Mouse (Mus musculus) myocyte (in vitro differentiated cells): Measurements from ENCODE around the gene Rad51ap1. TPM values are rescaled to one million over a fixed set of nuclear protein-coding genes. Genes with fewer than 3 reads are reported as not detected.
A peak's percentile ranks its signal among the peaks of the same experiment; 100 is the strongest.

Experiments
- H3K27me3 ChIP-seq: one replicate; pipeline ENCODE4 v1.6.1; 2011; ENCODE audit not compliant: control insufficient read depth, insufficient read depth, insufficient read length
- H3K36me3 ChIP-seq: one replicate; pipeline ENCODE4 v1.6.1; 2011; ENCODE audit not compliant: control insufficient read depth, insufficient read depth
- H3K4me2 ChIP-seq: one replicate; pipeline ENCODE4 v1.6.1; 2011; ENCODE audit warnings: low read depth, control low read depth
- H3K4me3 ChIP-seq: one replicate; pipeline ENCODE4 v1.5.1; 2011; ENCODE audit warnings: mild to moderate bottlenecking, control low read depth, moderate library complexity
- H3K79me2 ChIP-seq: one replicate; pipeline ENCODE4 v1.6.1; 2011; ENCODE audit not compliant: control insufficient read depth, insufficient read depth
- H3ac ChIP-seq: one replicate; pipeline ENCODE4 v1.6.1; 2011; ENCODE audit not compliant: control insufficient read depth, insufficient read length
- CEBPB ChIP-seq: IDR thresholded peaks from 2 replicates; pipeline ENCODE4 v1.6.1; 2011; ENCODE audit warnings: mild to moderate bottlenecking, moderate library complexity; ENCODE audit not compliant: poor library complexity, insufficient read depth, severe bottlenecking
- E2F4 ChIP-seq: IDR thresholded peaks from one replicate; pipeline ENCODE4 v1.6.1; 2011; ENCODE audit warnings: mild to moderate bottlenecking, control low read depth, moderate library complexity; ENCODE audit not compliant: insufficient read depth
- MAX ChIP-seq: IDR thresholded peaks from one replicate; pipeline ENCODE4 v1.6.1; 2011; ENCODE audit warnings: low read depth, mild to moderate bottlenecking, control low read depth
- MYOD1 ChIP-seq, 3 experiments: IDR thresholded peaks; one replicate each; pipeline ENCODE4 v1.6.1; 2011; ENCODE audit warnings: control low read depth in 2 of 3, low read depth in 2 of 3, mild to moderate bottlenecking in 2 of 3, moderate library complexity in 1 of 3; ENCODE audit not compliant: insufficient read length in 2 of 3, control insufficient read depth in 1 of 3
- MYOG ChIP-seq, 3 experiments: IDR thresholded peaks; one replicate each; pipeline ENCODE4 v1.6.1; 2011; ENCODE audit warnings: control low read depth in 2 of 3, low read depth in 2 of 3, mild to moderate bottlenecking in 2 of 3; ENCODE audit not compliant: insufficient read length in 2 of 3, control insufficient read depth in 1 of 3, insufficient read depth in 1 of 3
- POLR2A ChIP-seq: IDR thresholded peaks from one replicate; pipeline ENCODE4 v1.6.1; 2011; ENCODE audit warnings: low read depth, mild to moderate bottlenecking, control low read depth, moderate library complexity; ENCODE audit not compliant: insufficient read length
- POLR2AphosphoS2 ChIP-seq: IDR thresholded peaks from one replicate; pipeline ENCODE4 v1.6.1; 2011; ENCODE audit warnings: low read depth, control low read depth; ENCODE audit not compliant: insufficient read length
- REST ChIP-seq: IDR thresholded peaks from one replicate; pipeline ENCODE4 v1.6.1; 2011; ENCODE audit warnings: mild to moderate bottlenecking, control low read depth, moderate library complexity; ENCODE audit not compliant: insufficient read depth, insufficient read length
- SRF ChIP-seq: IDR thresholded peaks from one replicate; pipeline ENCODE4 v1.6.1; 2011; ENCODE audit warnings: low read depth; ENCODE audit not compliant: control insufficient read depth, insufficient read length
- TCF12 ChIP-seq: IDR thresholded peaks from one replicate; pipeline ENCODE4 v1.6.1; 2011; ENCODE audit warnings: mild to moderate bottlenecking, control low read depth; ENCODE audit not compliant: poor library complexity, insufficient read depth, severe bottlenecking
- TCF3 ChIP-seq: IDR thresholded peaks from one replicate; pipeline ENCODE4 v1.6.1; 2011; ENCODE audit warnings: low read depth, control low read depth; ENCODE audit not compliant: insufficient read length
- USF1 ChIP-seq: IDR thresholded peaks from one replicate; pipeline ENCODE4 v1.6.1; 2011; ENCODE audit warnings: low read depth, mild to moderate bottlenecking, control low read depth, moderate library complexity
- polyA plus RNA-seq: library from polyadenylated mRNA; unstranded; fragments of >200 nt; fragmentation: generic; extraction: Trizol; gene quantifications from one replicate; pipeline ENCODE4 v1.2.1, GENCODE M21; 2012; ENCODE audit warnings: missing spikeins

The Rad51ap1 gene
- polyA plus RNA-seq, 1 experiment: 4.6 TPM

DNA sequence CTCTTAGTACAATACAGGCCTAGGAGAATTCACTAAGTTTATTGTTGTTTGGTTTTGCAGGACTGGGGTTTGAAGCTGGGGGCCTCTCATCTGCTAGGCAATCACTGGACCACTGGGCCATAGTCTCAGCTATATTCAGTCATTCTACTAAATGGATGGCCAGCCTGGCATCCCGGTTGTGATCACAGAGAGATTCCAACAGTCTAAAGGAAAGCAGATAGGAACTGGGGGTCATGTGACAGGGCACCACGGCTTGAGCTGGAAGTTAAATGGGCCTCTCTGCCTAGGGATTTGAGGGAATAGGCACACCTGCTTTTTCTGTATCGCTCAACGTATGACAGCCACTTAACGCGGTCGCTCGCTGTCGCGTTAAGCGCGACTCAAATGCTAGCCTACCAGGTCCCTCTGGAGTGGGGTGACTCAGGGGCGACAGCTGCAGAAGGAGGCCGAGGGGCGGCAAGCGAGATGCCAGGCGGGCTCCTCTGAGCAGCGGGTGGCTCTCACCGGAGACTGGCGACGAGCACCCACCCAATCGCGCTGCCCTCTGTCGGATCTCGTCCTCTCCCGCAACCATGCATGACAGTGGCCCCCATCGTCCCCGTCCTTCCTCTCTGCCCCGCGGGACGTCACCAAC, 417 bp downstream of the Rad51ap1 start:
- peak overlapping the region; percentile 73 for H3K4me2 ChIP-seq
- H3ac ChIP-seq: peak overlapping the region; percentile 75
- peaks cover 10% of the 10 kb centered on the region for H3K36me3 ChIP-seq
- TF ChIP-seq SRF (no peak), POLR2AphosphoS2 (no peak), REST (no peak), MAX (no peak), POLR2A (no peak), MYOD1 (IDR thresholded peaks at IDR 0.05; ENCODE audit: control insufficient read depth in 1 of 3, insufficient read length in 2 of 3, low read depth in 2 of 3) (no peak), MYOG (IDR thresholded peaks at IDR 0.05; ENCODE audit: control insufficient read depth in 1 of 3, insufficient read depth in 1 of 3, insufficient read length in 2 of 3, low read depth in 2 of 3) (no peak), USF1 (no peak), TCF12 (no peak), E2F4 (no peak), TCF3 (no peak), CEBPB (no peak)
- H3K27me3 ChIP-seq: no peaks in the 10 kb centered on the region
- peaks cover 15% of the 10 kb centered on the region for H3K79me2 ChIP-seq
- H3K4me3 ChIP-seq: peak overlapping the region; percentile 78

DNA sequence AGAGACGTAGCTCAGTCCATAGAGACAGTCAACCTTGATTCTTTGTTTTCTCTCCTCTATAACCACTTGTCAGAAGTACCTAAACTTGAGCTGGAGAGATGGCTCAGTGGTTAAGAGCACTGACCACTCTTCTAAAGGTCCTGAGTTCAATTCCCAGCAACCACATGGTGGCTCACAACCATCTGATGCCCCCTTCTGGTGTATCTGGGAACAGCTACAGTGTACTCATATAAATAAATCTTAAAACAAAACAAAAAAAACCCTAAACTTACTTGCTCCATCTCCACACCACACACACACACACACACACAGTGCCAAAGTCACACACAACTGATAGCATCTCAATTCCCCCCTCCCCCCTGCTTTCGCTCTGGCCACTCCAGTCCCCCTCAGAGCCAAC, 1.3 kb downstream of the Rad51ap1 start:
- TF ChIP-seq CEBPB (no peak), POLR2AphosphoS2 (no peak), E2F4 (no peak), SRF (no peak), TCF12 (no peak), MYOD1 (IDR thresholded peaks at IDR 0.05; ENCODE audit: control insufficient read depth in 1 of 3, insufficient read length in 2 of 3, low read depth in 2 of 3) (no peak), TCF3 (no peak)
- H3K36me3 ChIP-seq: peaks cover 5% of the 10 kb centered on the region
- no peaks in the 10 kb centered on the region for H3K27me3 ChIP-seq
- no peak overlapping the region for H3ac ChIP-seq
- peak overlapping the region; percentile 78 for H3K4me3 ChIP-seq
- H3K4me2 ChIP-seq: peak overlapping the region; percentile 73
- peaks cover 15% of the 10 kb centered on the region for H3K79me2 ChIP-seq

DNA sequence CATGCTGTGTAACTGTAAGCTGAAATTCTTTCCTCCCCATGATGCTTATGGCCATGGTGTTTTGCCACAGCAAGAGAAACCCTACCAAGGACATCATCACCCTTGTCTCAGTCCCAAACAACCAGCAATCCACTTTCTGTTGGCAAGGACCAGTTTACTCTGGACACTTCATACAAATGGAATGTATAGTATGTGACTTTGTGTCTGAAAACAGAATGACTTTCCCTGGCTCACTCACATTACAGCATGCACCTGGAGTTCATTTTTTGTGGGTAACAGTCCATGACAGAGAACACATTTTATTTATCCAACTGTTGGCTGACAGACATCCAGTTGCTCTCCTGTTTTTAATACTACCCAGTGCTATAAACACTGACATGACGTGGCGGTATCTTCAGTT, 6.5 kb downstream of the Rad51ap1 start:
- TF ChIP-seq TCF12: no peak
- Histone ChIP-seq H3ac (no peak overlapping the region), H3K36me3 (no peaks in the 10 kb centered on the region)

DNA sequence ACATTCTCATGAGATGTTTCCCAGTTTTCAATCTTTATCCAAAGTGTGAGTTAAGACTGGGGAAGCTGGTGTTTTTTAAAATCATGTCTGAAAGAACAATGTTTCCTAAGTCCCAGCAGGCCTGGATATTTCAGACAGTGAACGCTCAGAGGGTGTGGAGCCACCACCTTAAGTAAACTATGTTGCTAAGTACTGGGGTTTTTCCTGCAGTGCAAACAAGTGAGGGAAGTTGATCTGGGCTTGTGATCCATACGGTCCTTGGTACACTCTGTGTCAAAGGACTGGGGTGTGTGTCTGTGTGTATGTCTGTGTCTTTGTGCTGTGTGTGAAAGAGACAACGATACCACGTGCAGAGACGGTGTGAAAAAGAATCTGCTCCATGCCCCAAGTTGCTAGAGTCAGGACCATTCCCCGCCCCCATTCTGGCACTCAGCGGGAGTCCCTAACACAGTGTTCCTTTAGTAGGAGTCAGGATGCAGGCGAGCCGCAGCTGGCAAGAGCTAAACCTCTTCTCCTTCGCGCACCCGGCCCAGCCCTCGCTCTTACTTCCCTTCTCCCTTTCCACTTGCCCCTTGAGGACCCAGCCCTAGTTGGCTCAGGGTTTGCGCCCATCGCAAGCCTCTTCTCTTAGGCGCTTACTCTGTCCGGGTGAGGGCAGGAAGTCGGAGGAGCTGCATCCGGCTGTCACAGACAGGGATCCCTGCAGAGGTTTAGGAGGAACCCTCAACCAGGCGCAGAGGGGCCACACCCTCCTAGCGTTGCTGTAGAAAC, 18.1 kb downstream of the Rad51ap1 start, which contains the start of gene Dyrk4:
TSS of gene Dyrk4 (minus strand) at position 729 of the 771 bp plus-strand sequence.
- H3K36me3 ChIP-seq: no peaks in the 10 kb centered on the region
- H3K4me3 ChIP-seq: no peak within 1 kb of the TSS
- no peaks in the 10 kb centered on the region for H3K79me2 ChIP-seq
- TF ChIP-seq REST: no peak
- TF ChIP-seq CEBPB: no peak
- TF ChIP-seq MAX: no peak
- no peak for TF ChIP-seq MYOG (IDR thresholded peaks at IDR 0.05; ENCODE audit: control insufficient read depth in 1 of 3, insufficient read depth in 1 of 3, insufficient read length in 2 of 3, low read depth in 2 of 3)
- no peak for TF ChIP-seq E2F4
- TF ChIP-seq TCF12: no peak
- TF ChIP-seq POLR2AphosphoS2: no peak
- no peak for TF ChIP-seq SRF
- TF ChIP-seq TCF3: no peak
- TF ChIP-seq POLR2A: no peak
- no peak for TF ChIP-seq USF1
- no peak for TF ChIP-seq MYOD1 (IDR thresholded peaks at IDR 0.05; ENCODE audit: control insufficient read depth in 1 of 3, insufficient read length in 2 of 3, low read depth in 2 of 3)
- H3K27me3 ChIP-seq: no peaks in the 10 kb centered on the region
- H3ac ChIP-seq: no peak within 1 kb of the TSS
- no peak within 1 kb of the TSS for H3K4me2 ChIP-seq

More for the DNA sequence above, 6.5 kb downstream of the Rad51ap1 start:
- peaks cover 10% of the 10 kb centered on the region for H3K79me2 ChIP-seq
- no peak overlapping the region for H3K4me3 ChIP-seq
- no peaks in the 10 kb centered on the region for H3K27me3 ChIP-seq
- H3K4me2 ChIP-seq: no peak overlapping the region

DNA sequence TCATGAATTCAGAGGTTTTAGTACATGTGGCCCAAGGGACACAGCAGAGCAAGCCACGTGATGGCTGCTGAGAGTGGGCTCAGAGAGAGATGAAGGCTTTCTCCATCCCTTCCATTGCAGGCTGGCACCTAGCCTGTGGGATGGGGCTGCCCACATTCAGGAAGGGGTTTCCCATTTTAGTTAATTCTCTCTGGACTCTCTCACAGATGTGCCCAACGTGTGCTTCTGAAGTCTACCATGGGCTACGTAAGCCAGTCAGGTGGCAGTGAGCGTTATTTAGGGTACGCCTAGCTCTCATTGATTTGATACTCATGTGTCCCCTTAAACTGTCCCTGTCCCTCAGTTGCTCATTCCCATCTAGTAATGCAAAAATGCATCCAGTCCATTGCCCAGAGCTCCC, 24.5 kb downstream of the Rad51ap1 start:
- Histone ChIP-seq H3K36me3 (no peaks in the 10 kb centered on the region), H3K79me2 (no peaks in the 10 kb centered on the region), H3K4me2 (no peak overlapping the region), H3ac (no peak overlapping the region), H3K4me3 (no peak overlapping the region), H3K27me3 (no peaks in the 10 kb centered on the region)
- TF ChIP-seq MAX (no peak), MYOG (IDR thresholded peaks at IDR 0.05; ENCODE audit: control insufficient read depth in 1 of 3, insufficient read depth in 1 of 3, insufficient read length in 2 of 3, low read depth in 2 of 3) (no peak), CEBPB (no peak), MYOD1 (IDR thresholded peaks at IDR 0.05; ENCODE audit: control insufficient read depth in 1 of 3, insufficient read length in 2 of 3, low read depth in 2 of 3) (no peak), POLR2AphosphoS2 (no peak), TCF3 (no peak), E2F4 (no peak), USF1 (no peak), POLR2A (no peak), SRF (no peak), TCF12 (no peak), REST (no peak)
